Mouse (Mus musculus) regulatory T cell (primary cell): ENCODE data around the gene Tmed10.

Experiments
- in situ Hi-C: fragments of 300-600 bp; cut with MboI, MseI; formaldehyde crosslinking; loops from one replicate; pipeline ENCODE4 v1.15.1; 2025; ENCODE audit warnings: high pct_unique_total_duplicates

The Tmed10 gene

DNA sequence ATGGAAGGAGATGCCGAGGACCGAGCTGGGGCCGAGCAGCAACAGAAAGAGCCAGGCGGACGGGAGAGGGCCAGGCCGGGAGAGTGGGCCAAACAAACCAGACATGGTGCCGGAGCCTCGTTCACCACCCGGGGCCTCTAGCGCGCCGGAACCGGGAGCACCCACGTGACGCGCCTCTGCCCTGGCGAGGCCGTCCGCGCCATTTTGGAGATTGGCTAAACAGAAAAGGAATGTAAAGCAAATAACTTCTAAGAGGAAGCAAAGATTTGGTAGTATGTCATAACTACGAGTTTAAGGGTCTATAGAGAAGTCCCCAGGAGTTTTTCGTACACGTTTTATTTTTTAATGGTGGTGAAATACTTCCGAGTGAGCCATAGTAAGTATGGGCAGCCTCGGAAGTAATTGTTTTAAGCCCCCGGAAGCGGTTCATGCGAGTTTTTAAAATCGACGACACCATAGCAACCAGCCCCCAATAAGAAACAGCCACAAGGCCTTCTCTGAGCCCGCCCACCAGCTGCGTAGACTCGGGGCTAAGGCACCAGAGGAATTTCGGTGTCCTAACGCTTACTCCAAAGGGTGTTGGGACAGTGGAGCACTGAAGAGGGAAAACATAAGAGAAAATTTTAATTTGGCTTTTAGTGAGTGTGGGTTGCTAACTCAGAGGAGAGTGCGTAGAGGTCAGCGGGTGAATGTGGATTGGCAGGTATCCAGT is at the start of gene Tmed10:
TSS of gene Tmed10 (minus strand) at position 287 of the 712 bp plus-strand sequence.
- in situ Hi-C loops: no loop called here

DNA sequence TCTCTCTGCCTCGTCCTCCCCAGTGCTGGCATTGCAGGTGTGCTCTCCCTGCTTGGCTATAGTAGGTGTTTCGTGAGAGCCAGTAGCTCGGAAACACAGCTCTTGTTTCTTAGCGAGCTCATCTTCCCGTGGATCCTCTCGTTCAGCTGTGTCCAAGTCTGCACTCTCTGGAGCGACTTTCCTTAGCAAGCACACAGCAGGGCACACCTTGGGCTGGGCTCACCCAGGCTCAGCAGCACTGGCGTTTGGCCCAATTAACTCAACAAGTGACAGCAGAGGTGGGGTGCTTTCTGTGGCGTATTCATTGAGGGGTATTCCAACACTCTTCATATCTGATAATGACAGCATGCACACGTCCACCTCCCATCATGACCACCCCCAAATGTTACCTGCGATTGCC is 48.6 kb upstream of the Tmed10 start:
- in situ Hi-C loops: no loop called here

DNA sequence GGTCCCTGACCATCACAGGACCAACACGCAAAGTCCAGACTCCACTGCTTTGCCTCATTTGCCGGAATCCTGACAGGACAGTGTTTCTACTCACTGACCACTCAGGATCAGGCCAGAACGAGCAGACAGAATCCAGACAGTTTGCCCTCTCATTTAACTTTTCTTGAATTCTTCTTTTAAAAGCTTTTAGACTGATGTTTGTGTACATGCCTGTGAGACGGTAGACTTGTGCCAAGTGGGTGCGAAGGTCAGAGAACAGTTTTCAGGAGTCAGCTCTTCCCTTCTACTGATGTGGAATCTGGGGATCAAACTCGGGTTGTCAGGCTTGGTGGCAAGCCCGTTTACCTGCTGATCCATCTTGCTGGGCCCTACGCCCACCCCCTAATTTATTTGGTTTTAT is 47.9 kb upstream of the Tmed10 start:
- in situ Hi-C loops: no loop called here

DNA sequence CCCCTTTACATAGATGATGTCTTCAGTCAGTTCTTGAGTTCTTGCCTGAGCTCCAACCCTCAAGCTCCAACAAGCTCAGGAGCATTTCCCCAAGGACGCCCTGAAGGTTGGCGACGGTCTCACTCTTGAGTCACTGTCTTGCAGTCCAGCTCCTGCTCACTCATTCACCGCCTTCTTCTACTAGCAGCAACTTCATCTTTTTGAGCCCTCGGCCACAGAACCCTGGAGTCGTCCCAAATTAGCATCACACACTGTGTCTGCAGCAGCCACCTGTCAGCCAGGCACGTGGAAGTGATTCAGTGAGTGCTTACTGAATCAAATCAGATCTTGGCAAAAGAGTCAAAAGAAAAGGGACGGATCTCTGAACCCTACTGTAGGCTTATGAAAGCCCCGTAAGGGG is 46.3 kb upstream of the Tmed10 start:
- in situ Hi-C loops: no loop called here

DNA sequence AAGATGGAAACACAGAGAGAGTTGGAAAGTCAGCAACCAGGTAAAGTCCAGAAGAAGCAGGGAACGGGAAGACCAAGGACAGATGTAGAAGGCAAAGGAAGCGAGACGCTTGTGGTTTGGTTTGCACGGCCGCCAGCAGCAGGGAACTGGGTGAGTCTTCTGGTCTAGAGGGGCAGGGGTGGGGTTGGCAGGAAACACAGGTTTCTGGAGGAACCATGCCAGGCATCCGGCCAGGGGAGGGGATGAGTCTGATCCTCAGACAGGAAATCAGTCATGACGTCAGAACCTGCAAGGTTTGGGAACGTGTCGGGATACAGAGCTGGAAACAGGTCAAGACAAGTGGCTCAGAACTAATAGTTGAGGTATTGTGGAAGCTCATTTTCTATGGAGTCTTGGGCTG is 43.2 kb upstream of the Tmed10 start:
- in situ Hi-C loops: no loop called here

DNA sequence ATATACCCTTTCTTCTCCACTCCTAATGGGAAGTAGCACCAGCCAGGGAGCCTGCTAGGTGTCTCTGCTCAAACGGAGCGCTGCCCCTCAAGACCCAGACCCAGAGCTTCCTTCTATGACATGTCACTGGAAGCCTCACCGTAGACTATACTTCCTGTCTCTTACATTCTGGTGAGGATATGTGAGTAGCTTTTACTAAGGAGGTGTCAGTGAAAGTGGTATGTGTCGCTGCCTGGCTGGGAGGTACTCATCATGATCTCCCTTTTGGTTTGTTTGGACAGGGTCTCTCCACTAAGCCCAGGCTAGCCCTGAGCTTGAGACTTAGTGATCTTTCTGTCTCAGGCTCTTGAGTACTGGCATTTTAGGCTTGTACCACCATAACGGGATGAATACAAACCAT is 41.7 kb upstream of the Tmed10 start:
- in situ Hi-C loops: no loop called here

DNA sequence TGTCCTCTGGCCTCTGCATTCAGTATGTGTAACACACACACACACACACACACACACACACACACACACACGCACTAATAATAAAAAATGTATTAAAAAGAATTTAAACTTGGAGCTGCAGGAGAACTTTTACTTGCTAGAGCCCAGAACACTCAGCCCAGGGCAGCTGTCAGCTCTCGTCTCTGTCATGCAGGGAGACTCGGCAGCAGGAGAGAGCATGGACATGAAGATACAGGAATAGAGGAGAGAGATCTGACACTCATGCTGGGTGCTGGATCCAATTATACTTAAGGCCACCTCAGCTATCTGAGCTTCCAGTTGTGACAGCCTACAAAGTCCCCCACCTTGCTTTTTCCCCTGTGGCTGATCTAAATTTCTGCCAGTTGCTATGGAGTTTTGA is 41.2 kb upstream of the Tmed10 start:
- in situ Hi-C loops: no loop called here

DNA sequence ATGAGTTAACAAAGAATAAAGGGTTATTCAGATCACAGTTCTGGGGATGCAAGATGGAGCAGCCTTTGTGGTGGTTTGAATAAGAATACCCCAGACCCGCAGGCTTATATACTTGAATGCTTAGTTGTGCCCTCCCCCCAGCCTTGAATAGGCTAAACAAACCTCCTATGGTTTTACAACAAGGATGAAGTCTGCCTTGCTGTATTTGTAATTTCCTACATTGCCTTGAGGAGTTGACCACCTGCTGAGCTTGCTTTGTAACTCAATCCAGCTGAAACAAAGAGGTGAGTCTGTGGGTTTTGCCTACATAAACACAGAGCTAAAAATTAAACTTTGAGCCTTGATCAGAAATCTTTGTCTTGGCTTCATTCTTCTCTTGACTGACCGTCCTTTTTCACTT is 36.5 kb upstream of the Tmed10 start:
- in situ Hi-C loops: no loop called here

DNA sequence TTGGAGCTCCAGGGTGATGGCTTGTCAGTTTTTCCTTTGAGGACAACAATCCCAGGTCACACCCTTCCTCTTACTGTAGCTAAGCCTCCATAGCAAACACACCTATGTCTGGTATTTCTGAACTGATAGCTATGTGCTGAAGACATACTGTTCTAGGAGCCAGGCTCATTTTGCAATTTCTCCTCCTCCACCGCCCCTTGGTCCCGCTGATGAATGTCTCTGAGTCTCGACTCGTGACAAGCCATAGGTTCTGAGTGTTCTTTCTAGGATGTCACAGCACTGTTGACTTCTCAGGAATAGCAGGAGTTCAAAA is 23.3 kb upstream of the Tmed10 start:
- in situ Hi-C loops: no loop called here

DNA sequence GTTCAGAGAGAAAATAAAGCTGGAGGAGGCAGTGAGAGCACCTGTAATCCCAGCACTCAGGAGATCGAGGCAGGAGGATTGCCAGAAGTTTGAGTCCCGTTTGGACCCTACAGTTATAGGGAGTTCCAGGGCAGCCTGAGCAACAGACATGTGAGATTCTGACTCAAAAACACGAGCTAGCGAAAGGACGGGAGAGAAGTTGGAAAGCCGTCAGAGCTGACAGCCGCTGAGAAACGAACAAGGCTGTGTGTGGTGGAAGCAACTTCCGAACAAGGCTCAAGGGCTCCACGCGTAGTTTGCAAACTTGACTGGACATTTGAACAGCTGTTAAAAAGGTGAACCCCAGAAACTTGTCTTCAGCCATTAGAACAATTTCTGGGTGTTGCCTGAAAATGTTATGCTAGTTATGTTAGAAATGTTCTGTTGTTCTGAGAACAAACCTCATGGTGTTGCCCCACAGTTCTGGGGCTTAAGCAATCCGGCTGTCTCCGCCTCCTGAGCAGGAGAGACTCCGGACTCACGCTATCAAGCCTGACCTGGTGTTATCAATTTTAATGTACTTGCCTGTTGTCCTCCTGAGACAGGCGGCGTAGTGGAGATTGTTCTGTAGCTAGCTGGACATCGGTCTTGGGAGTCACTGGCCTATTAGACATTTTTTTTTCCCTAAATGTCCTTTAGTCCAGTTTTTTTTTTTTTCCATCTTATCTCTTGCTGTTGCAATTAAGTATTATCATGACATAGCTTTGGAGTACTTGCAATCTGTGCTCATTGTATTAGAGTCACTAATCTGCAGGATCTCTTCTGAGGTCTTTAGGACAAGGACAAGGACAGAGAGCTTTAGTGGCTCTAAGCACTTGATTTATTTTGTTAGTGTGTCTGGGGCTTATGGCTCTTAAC is 22.7 kb upstream of the Tmed10 start:
- in situ Hi-C loops: no loop called here

DNA sequence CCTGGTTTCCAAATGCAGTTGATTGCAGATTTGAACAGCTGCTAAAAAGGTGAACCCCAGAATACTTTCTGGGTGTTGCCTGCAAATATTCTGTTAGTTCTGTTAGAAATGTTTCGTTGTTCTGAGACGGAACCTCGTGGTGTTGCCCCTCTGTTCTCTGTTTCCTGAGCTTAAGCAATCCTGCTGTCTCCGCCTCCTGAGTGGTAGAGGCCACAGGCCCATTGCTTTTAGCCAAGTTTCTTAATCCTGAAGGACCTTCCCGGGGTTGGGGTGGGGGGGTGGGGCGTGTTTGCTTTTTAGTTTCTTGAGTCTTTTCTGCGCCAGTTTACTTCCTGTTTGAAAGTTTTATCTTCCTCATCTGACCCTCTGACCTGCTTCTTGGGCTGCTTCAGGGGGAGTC is 19.3 kb upstream of the Tmed10 start:
- in situ Hi-C loops: no loop called here

DNA sequence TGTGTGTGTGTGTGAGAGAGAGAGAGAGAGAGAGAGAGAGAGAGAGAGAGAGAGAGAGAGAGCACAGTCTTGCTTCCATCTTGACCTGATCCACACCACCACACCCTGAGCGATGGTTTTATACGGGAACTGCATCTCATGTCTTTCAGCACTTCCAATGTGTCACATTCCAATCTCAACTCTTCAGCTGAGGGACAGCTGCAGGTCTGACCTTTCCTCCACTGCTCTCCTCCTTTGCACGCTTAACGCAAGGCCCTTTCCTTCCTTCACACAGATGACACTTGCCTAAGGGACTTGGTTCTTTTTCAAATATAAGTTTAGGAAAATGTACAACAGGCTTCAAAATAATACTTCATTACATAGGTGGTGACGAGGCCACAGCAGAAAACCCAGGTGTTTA is 18.9 kb upstream of the Tmed10 start:
- in situ Hi-C loops: no loop called here

DNA sequence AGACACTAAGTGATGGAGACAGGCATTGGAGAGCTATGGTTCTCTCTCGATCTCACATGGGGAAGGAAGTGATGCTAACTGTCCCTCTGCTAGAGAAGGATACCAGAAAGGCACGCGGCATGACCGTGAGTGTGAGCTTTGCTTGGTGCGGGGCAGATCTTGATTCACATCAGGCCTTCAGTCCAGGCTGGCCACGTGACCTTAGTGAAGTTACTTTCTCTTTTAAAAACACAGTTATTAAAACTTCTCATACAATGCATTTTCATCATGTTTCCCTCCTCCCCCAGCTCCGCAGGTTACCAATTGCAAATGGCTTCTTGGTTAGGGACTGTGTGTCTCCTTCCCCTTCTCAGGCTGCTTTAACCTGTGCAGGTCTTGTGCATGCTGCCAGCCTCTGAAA is 16.5 kb upstream of the Tmed10 start:
- in situ Hi-C loops: no loop called here

DNA sequence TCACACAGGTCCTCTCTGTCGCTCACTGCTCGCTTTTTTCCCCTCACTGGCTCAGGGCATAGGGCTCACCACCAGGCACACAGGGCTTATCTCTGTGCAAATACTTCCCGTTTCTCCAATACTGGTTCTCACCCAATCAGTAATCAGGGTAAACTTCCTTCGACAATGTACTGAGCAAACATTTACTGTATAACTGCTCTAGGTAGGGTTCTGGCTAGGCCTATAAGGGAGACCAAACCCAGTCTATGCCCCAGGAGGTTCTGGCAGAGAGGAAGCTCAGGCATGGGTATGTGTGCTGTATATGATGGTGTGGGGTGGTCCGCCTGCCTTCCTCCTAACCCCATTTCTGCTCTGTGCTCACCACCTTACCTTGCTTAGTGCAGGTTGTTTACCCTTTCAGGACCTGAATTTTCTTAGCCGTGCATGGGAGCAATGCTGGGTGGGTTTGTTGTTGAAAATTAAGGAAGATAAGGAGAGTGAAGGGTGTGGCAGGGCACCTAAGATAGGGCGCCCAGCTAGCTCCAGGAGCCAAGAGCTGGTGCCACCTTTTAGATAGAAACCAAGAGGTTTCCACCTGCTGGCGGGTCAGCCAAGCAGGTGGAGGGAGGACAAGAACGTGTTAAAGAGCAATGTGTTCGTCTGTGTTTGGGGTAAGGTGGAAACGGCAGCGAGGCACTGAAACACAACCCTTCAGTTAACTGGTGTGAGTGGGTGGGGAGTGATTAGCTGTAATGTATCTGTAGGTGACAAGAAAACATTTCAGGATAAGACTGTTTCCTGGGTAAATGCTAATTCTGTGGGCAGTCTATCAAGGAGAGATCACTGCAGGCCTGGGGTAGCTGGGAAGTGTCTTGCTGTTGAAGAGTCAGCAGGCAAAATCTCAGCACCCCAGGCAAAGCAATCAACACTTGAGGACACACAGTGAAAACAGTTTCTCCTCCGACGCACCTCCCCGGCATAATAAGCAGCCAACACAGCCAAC is 14.8 kb upstream of the Tmed10 start:
- in situ Hi-C loops: loop anchor here (5.0 kb wide), 1 partner anchor 43 kb away; no protein-coding TSS in a partner anchor

DNA sequence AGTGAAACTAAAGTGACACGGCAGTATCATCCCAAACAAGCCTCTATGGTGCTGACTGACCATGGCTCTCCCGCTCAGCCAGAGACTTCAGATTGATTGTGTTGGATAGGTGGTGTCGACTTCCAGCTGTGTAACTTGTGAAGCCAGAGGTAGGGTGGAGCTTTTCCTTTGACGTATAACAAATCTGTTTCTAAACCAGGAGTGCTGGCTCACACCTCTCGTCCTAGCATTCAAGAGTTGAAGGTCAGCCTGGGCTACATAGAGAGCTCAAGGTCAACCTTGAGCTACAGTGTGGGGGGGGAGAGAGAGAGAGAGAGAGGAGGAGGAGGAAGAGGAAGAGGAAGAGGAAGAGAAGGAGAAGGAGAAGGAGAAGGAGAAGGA is 11.3 kb upstream of the Tmed10 start:
- in situ Hi-C loops: loop anchor here (5.0 kb wide), 1 partner anchor 46 kb away; no protein-coding TSS in a partner anchor

DNA sequence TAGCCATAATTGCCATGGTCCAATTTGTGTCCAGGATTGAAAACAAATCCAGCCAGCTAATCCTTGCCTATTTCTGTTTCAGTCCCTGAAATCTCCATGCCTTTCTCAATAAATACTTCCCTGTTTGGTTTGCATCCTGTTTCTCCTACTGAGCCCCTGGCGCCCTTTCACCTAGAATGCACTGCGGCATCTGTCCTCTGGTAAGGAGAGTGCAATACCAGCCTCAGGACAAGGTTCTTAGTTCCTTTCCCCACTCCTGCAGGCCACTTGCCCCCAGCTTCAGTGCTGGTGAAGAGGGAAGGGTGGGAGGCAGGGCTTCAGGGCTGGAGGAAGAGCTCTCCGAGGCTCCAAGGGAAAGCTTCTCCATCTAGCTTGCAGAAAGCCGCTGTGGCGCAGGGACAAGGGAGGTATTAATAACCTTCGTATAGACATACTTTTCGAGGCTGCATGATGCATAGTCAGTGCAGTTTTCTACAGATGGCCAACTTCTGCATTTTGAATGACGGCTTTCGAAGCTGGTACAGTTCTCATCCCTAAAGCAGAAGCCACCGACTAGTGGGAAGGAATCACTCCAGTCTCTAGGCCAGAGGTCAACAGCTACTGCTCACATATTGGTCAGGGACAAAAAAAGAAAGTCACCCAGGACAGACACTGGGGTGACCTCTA is 10.8 kb upstream of the Tmed10 start:
- in situ Hi-C loops: loop anchor here (5.0 kb wide), 1 partner anchor 47 kb away; no protein-coding TSS in a partner anchor

DNA sequence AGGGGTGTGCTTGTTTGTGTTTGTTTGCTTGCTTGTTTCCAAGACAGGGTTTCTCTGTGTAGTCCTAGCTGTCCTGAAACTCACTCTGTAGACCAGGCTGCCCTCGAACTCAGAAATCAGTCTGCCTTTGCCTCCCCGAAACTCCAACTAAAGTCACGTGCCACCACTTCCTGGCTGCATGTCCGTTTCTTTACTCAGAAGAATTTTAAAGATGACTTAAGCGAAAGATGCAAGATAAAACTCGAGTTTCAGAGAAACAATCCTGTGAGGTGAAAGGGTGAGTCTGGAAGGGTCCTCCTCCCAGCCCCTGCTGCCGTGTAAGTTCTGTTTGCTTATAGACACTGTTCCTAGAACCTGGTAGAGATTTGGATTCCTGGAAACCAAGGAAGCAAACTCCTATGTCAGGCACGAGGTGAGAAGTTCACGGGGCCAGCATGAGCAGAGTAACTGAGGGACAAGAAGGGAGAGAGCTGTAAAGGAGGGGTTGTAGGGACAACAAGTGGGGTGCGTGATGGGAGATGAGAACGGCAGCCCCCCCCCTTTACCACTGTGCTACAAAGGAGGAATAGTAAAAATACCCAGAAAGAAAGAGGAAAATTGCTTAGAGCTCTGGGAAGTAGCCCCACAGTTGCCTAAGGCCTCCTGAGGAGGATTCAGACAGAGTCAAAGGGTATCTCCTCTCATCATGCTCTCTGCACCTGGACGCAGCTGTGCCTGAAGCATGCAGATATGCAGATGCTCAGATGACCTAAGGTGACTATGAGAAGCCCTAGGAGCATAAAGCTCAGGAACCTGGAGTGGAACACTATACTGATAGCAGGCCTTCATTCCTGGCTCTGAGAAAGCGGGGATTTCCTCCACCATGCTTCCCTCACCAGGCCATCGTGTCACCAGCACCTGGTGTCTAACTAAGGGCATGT is 8.4 kb upstream of the Tmed10 start:
- in situ Hi-C loops: no loop called here

DNA sequence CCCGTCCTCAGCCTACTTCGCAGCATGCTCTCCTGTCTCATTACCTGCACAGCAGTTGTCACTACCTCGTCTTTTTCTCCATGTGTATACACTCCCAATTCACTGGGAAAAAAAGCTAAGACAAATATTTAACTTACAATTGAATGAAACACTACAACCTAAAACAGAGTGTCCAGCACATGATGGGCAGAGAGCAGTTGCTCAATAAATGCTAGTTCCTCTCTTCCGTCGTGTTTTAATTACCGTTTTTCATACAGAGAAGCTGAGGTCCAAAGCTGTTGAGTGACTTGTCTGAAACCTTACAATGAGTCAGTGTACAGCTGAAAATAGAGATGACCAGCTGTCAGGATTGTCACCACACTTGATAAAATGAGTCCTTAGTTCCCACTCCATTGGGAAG is 6.9 kb upstream of the Tmed10 start:
- in situ Hi-C loops: no loop called here

DNA sequence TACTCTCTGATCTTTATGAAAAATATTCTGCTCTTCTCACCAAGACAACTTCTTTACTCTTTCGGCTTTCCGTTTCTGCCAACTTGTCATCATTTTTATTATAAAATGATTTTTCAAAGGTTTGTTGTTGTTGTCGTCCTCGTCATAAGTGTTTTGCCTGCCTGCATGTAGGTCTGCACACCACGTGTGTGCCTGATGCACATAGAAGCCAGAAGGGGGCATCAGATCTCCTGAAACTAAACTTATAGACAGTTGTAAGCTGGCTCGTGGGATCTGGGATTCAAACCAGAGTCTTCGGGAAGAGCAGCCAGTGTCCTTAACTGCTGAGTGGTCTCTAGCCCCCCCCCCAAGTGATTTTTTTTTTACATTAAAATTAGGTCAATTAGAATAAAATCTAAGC is 6.3 kb upstream of the Tmed10 start:
- in situ Hi-C loops: no loop called here

DNA sequence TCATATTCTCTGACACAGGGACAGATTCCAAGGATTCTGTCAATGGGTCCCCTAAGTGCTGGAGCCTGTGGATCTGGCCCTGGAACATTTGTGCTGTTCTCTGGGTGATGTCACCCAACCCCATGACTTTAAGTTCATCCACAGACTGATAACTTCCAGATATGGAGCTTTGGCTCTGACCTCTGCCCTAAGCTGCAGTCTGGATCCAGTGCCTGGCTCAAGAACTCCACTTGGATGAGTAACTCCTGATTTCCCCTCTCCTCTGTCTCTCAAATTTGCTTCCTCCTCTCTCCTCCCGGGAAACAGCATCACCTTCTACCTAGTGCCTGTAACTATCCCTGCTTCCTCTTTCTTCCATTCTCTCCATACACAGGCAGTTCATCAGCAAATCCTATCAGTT is 5.7 kb upstream of the Tmed10 start:
- in situ Hi-C loops: no loop called here
